ENCODE assay signal across 11 mouse cellular contexts in genomic region chr2:171735061-171735490, GRCm38 (mm10).
DNase-seq lines count a peak whose midpoint lies in the region; ATAC-seq lines count a peak whose summit lies in the region.
"Had no signal": no experiment of that assay in that cellular context is flagged by ENCODE, and none has a peak within 500 bp of the region (broad histone marks: within the 10 kb centered on the region; RNA-seq: fewer than 3 reads in every experiment).

No protein-coding gene starts in this region.

- DNase-seq in heart, adult 11 months = peak; percentile 60
- DNase-seq in midbrain, embryonic 11.5 days (ENCODE audit: low spot score, missing footprints) = peak; percentile 66
- peak; percentile 9 for DNase-seq in yolk sac, embryonic 10.5 days (ENCODE audit: low spot score)
- DNase-seq in adrenal gland, postnatal 4 days (ENCODE audit: low spot score in 2 of 2) = no peak
- DNase-seq in frontal cortex, postnatal 14 days (ENCODE audit: low spot score in 2 of 2) = no peak
- DNase-seq: cerebellum, adult 18-20 months; lung, adult 2 months had no signal

- H3K27ac ChIP-seq in heart, embryonic 11.5 days (ENCODE audit: low read depth, low read length) = no peak overlapping the region
- H3K27ac ChIP-seq in midbrain, embryonic 11.5 days (ENCODE audit: low read depth, low read length) = no peak overlapping the region
- no peak overlapping the region for H3K27ac ChIP-seq in midbrain, embryonic 15.5 days
- no peak overlapping the region for H3K27ac ChIP-seq in limb, embryonic 15.5 days
- H3K27ac ChIP-seq: hindbrain, embryonic 13.5 days had no signal

- H3K9ac ChIP-seq in heart, embryonic 11.5 days (ENCODE audit: low read depth, low read length) = no peak overlapping the region
- H3K9ac ChIP-seq in midbrain, embryonic 11.5 days (ENCODE audit: low read length) = no peak overlapping the region
- H3K9ac ChIP-seq in midbrain, embryonic 15.5 days = no peak overlapping the region
- no peak overlapping the region for H3K9ac ChIP-seq in limb, embryonic 15.5 days
- H3K9ac ChIP-seq: hindbrain, embryonic 13.5 days had no signal

- no peaks in the 10 kb centered on the region for H3K27me3 ChIP-seq in heart, embryonic 11.5 days (ENCODE audit: control insufficient read depth, insufficient read depth, low read length)
- H3K27me3 ChIP-seq in midbrain, embryonic 11.5 days (ENCODE audit: control insufficient read depth, insufficient read depth, low read length) = no peaks in the 10 kb centered on the region
- H3K27me3 ChIP-seq in midbrain, embryonic 15.5 days (replicated peaks) = no peaks in the 10 kb centered on the region
- H3K27me3 ChIP-seq in limb, embryonic 15.5 days = peaks cover 8% of the 10 kb centered on the region
- H3K27me3 ChIP-seq: hindbrain, embryonic 13.5 days had no signal

- no peaks in the 10 kb centered on the region for H3K9me3 ChIP-seq in heart, embryonic 11.5 days (replicated peaks; ENCODE audit: control insufficient read depth, low read length)
- H3K9me3 ChIP-seq in midbrain, embryonic 11.5 days (ENCODE audit: control insufficient read depth, low read length) = no peaks in the 10 kb centered on the region
- H3K9me3 ChIP-seq in midbrain, embryonic 15.5 days = no peaks in the 10 kb centered on the region
- H3K9me3 ChIP-seq in limb, embryonic 15.5 days = no peaks in the 10 kb centered on the region
- H3K9me3 ChIP-seq: hindbrain, embryonic 13.5 days had no signal

- H3K4me2 ChIP-seq in heart, embryonic 11.5 days = no peak overlapping the region
- H3K4me2 ChIP-seq in midbrain, embryonic 11.5 days = no peak overlapping the region
- no peak overlapping the region for H3K4me2 ChIP-seq in midbrain, embryonic 15.5 days
- H3K4me2 ChIP-seq in limb, embryonic 15.5 days = peak overlapping the region; percentile 37
- H3K4me2 ChIP-seq: hindbrain, embryonic 13.5 days had no signal

- 75% methylated on average over 14 of the region's 14 CpGs for WGBS in heart, embryonic 11.5 days (ENCODE audit: insufficient replicate concordance)
- 91% methylated on average over 14 of the region's 14 CpGs for WGBS in midbrain, embryonic 11.5 days
- 89% methylated on average over 14 of the region's 14 CpGs for WGBS in midbrain, embryonic 15.5 days
- WGBS in limb, embryonic 15.5 days = 12% methylated on average over 14 of the region's 14 CpGs

- no peaks in the 10 kb centered on the region for H3K36me3 ChIP-seq in heart, embryonic 11.5 days (ENCODE audit: control insufficient read depth, insufficient read depth, low read length)
- no peaks in the 10 kb centered on the region for H3K36me3 ChIP-seq in midbrain, embryonic 11.5 days (ENCODE audit: control insufficient read depth, insufficient read depth, low read length)
- H3K36me3 ChIP-seq in midbrain, embryonic 15.5 days (replicated peaks) = no peaks in the 10 kb centered on the region
- H3K36me3 ChIP-seq in limb, embryonic 15.5 days = no peaks in the 10 kb centered on the region
- H3K36me3 ChIP-seq: hindbrain, embryonic 13.5 days had no signal

- H3K4me3 ChIP-seq in heart, embryonic 11.5 days (ENCODE audit: low read depth, low read length) = no peak overlapping the region
- H3K4me3 ChIP-seq in midbrain, embryonic 11.5 days (ENCODE audit: low read depth, low read length) = no peak overlapping the region
- H3K4me3 ChIP-seq in midbrain, embryonic 15.5 days = no peak overlapping the region
- peak overlapping the region; percentile 10 for H3K4me3 ChIP-seq in limb, embryonic 15.5 days
- H3K4me3 ChIP-seq: hindbrain, embryonic 13.5 days had no signal

- no peaks in the 10 kb centered on the region for H3K4me1 ChIP-seq in heart, embryonic 11.5 days (ENCODE audit: control insufficient read depth, insufficient read depth, low read length)
- no peaks in the 10 kb centered on the region for H3K4me1 ChIP-seq in midbrain, embryonic 11.5 days (ENCODE audit: control insufficient read depth, insufficient read depth, low read length)
- H3K4me1 ChIP-seq in midbrain, embryonic 15.5 days = no peaks in the 10 kb centered on the region
- H3K4me1 ChIP-seq in limb, embryonic 15.5 days = peaks cover 12% of the 10 kb centered on the region
- H3K4me1 ChIP-seq: hindbrain, embryonic 13.5 days had no signal

- no peak for ATAC-seq in heart, embryonic 11.5 days (replicated peaks; ENCODE audit: insufficient number of reproducible peaks, low FRiP score, low TSS enrichment)
- ATAC-seq in midbrain, embryonic 11.5 days (ENCODE audit: low FRiP score) = no peak
- no peak for ATAC-seq in midbrain, embryonic 15.5 days (replicated peaks)
- ATAC-seq in limb, embryonic 15.5 days (ENCODE audit: insufficient number of reproducible peaks, low FRiP score, low TSS enrichment, low read depth) = no peak

Comparison
In these comparisons a context has a peak if more than half of its experiments do, and no peak if none do; other contexts are left out.
1. DNase-seq: peak in heart, adult 11 months (single experiment), midbrain, embryonic 11.5 days (single experiment) and yolk sac, embryonic 10.5 days (single experiment); none in adrenal gland, postnatal 4 days (0 of 2) and frontal cortex, postnatal 14 days (0 of 2).